Mouse (Mus musculus) MEL (cell line): Measurements from ENCODE around the gene Cct3.

Source experiments
- CTCF ChIP-seq, 3 experiments: IDR thresholded peaks in 2 of 3; conservative IDR thresholded peaks in 1 of 3; 2 replicates each; pipeline ENCODE4 v1.5.1; 2011 to 2012; ENCODE audit warnings: low read length in 3 of 3, low read depth in 2 of 3, mild to moderate bottlenecking in 2 of 3, improper control_type of control experiment in 1 of 3, inconsistent platforms in 1 of 3, mixed read lengths in 1 of 3, moderate library complexity in 1 of 3; ENCODE audit not compliant: control insufficient read depth in 1 of 3, insufficient read depth in 1 of 3, poor library complexity in 1 of 3, severe bottlenecking in 1 of 3
- EP300 ChIP-seq, 2 experiments: IDR thresholded peaks; 2 replicates each; pipeline ENCODE4 v1.6.1; 2011; ENCODE audit warnings: improper control_type of control experiment in 2 of 2, low read length in 2 of 2, low read depth in 1 of 2, mild to moderate bottlenecking in 1 of 2
- ETS1 ChIP-seq: IDR thresholded peaks from 2 replicates; pipeline ENCODE4 v1.6.1; 2012; ENCODE audit warnings: low read depth, mild to moderate bottlenecking, inconsistent platforms, low read length, improper control_type of control experiment, moderate library complexity
- HCFC1 ChIP-seq: IDR thresholded peaks from 2 replicates; pipeline ENCODE4 v1.6.1; 2012; ENCODE audit warnings: low read depth, mild to moderate bottlenecking, inconsistent platforms, low read length, improper control_type of control experiment, moderate library complexity
- KAT2A ChIP-seq: conservative IDR thresholded peaks from 2 replicates; pipeline ENCODE4 v1.6.1; 2012; ENCODE audit warnings: low read depth, low read length, improper control_type of control experiment, inconsistent platforms
- MAX ChIP-seq: IDR thresholded peaks from 2 replicates; pipeline ENCODE4 v1.6.1; 2011; ENCODE audit warnings: low read length, improper control_type of control experiment
- POLR2A ChIP-seq, 2 experiments: IDR thresholded peaks; 2 replicates each; pipeline ENCODE4 v1.6.1; 2011 to 2012; ENCODE audit warnings: low read length in 2 of 2, mild to moderate bottlenecking in 2 of 2, control low read depth in 1 of 2, improper control_type of control experiment in 1 of 2, low read depth in 1 of 2, moderate library complexity in 1 of 2; ENCODE audit not compliant: control insufficient read depth in 1 of 2, insufficient read depth in 1 of 2, poor library complexity in 1 of 2
- POLR2AphosphoS2 ChIP-seq: IDR thresholded peaks from 2 replicates; pipeline ENCODE4 v1.6.1; 2011; ENCODE audit warnings: low read length, improper control_type of control experiment
- USF1 ChIP-seq: IDR thresholded peaks from 2 replicates; pipeline ENCODE4 v1.6.1; 2014; ENCODE audit warnings: low read depth, mild to moderate bottlenecking, inconsistent platforms, low read length, improper control_type of control experiment, moderate library complexity
- USF2 ChIP-seq, 2 experiments: IDR thresholded peaks; 2 replicates each; pipeline ENCODE4 v1.6.1; 2011 to 2012; ENCODE audit warnings: improper control_type of control experiment in 2 of 2, low read length in 2 of 2, borderline replicate concordance in 1 of 2, inconsistent platforms in 1 of 2, low read depth in 1 of 2, mild to moderate bottlenecking in 1 of 2; ENCODE audit not compliant: insufficient read depth in 1 of 2
- ZMIZ1 ChIP-seq: IDR thresholded peaks from 2 replicates; pipeline ENCODE4 v1.6.1; 2012; ENCODE audit warnings: low read depth, mild to moderate bottlenecking, inconsistent platforms, low read length, improper control_type of control experiment, moderate library complexity

GRCm38 (mm10) chr3:88363700-88364099, 66.8 kb downstream of the Cct3 start:
- no peak for TF ChIP-seq USF2 (IDR thresholded peaks at IDR 0.05; ENCODE audit: borderline replicate concordance in 1 of 2, insufficient read depth in 1 of 2, low read depth in 1 of 2, low read length in 2 of 2)
- no peak for TF ChIP-seq HCFC1
- no peak for TF ChIP-seq CTCF (IDR thresholded peaks at IDR 0.05 in 2 of 3, conservative IDR thresholded peaks at IDR 0.05 in 1 of 3; ENCODE audit: control insufficient read depth in 1 of 3, insufficient read depth in 1 of 3, low read depth in 2 of 3, low read length in 3 of 3, poor library complexity in 1 of 3, severe bottlenecking in 1 of 3)
- TF ChIP-seq ETS1 = no peak
- no peak for TF ChIP-seq EP300 (IDR thresholded peaks at IDR 0.05; ENCODE audit: low read depth in 1 of 2, low read length in 2 of 2)
- TF ChIP-seq MAX = no peak
- no peak for TF ChIP-seq USF1
- TF ChIP-seq ZMIZ1 = no peak
- no peak for TF ChIP-seq KAT2A
- TF ChIP-seq POLR2A (IDR thresholded peaks at IDR 0.05; ENCODE audit: control insufficient read depth in 1 of 2, insufficient read depth in 1 of 2, low read depth in 1 of 2, low read length in 2 of 2, poor library complexity in 1 of 2) = no peak
- no peak for TF ChIP-seq POLR2AphosphoS2
